Mouse (Mus musculus): ENCODE data around the gene Snrpa1.
A peak's percentile ranks its signal among the peaks of the same experiment; 100 is the strongest.

Gene Snrpa1

GRCm38 (mm10) chr7:66058703-66059102 is at the start of gene Snrpa1:
Gene Snrpa1, plus strand, starts transcription at chr7:66059003.
- no peak for DNase-seq (ENCODE audit: low read depth)

- DNase-seq (ENCODE audit: low read depth) = no peak
These were observed 48.3 kb upstream of the Snrpa1 start for GRCm38 (mm10) chr7:66010518-66010917.

GRCm38 (mm10) chr7:66027747-66028146 is 31.1 kb upstream of the Snrpa1 start:
- peak; percentile 26 for DNase-seq (ENCODE audit: low read depth)

- no peak for DNase-seq (ENCODE audit: low read depth)
These were observed 29.9 kb upstream of the Snrpa1 start for GRCm38 (mm10) chr7:66028766-66029512.

- DNase-seq (ENCODE audit: low read depth) = no peak
These were observed 22.0 kb upstream of the Snrpa1 start for GRCm38 (mm10) chr7:66036809-66037208.

GRCm38 (mm10) chr7:66038261-66038660 is 20.5 kb upstream of the Snrpa1 start:
- DNase-seq (ENCODE audit: low read depth) = no peak

- no peak for DNase-seq (ENCODE audit: low read depth)
These were observed 20.1 kb upstream of the Snrpa1 start for GRCm38 (mm10) chr7:66038730-66039129.

GRCm38 (mm10) chr7:66040026-66040814 is 18.6 kb upstream of the Snrpa1 start:
- no peak for DNase-seq (ENCODE audit: low read depth)

GRCm38 (mm10) chr7:66043552-66044459 is 15.0 kb upstream of the Snrpa1 start, which contains the start of gene Gm45213:
Gene Gm45213, plus strand, starts transcription at chr7:66043602.
- DNase-seq (ENCODE audit: low read depth) = no peak

- no peak for DNase-seq (ENCODE audit: low read depth)
These were observed 14.2 kb upstream of the Snrpa1 start for GRCm38 (mm10) chr7:66044617-66045016.

GRCm38 (mm10) chr7:66046921-66047918 is 11.6 kb upstream of the Snrpa1 start:
- no peak for DNase-seq (ENCODE audit: low read depth)

- DNase-seq (ENCODE audit: low read depth) = no peak
These were observed 10.8 kb upstream of the Snrpa1 start for GRCm38 (mm10) chr7:66047975-66048374.

GRCm38 (mm10) chr7:66048446-66049230 is 10.2 kb upstream of the Snrpa1 start:
- no peak for DNase-seq (ENCODE audit: low read depth)

- no peak for DNase-seq (ENCODE audit: low read depth)
These were observed 4.8 kb upstream of the Snrpa1 start for GRCm38 (mm10) chr7:66053946-66054483.

- DNase-seq (ENCODE audit: low read depth) = peak; percentile 80
These were observed 3.4 kb upstream of the Snrpa1 start for GRCm38 (mm10) chr7:66055356-66055755.

GRCm38 (mm10) chr7:66060066-66060956 is 1.5 kb downstream of the Snrpa1 start:
- DNase-seq (ENCODE audit: low read depth) = peak; percentile 88

- DNase-seq (ENCODE audit: low read depth) = no peak
These were observed 2.3 kb downstream of the Snrpa1 start for GRCm38 (mm10) chr7:66061057-66061456.

- peak; percentile 17 for DNase-seq (ENCODE audit: low read depth)
These were observed 17.6 kb downstream of the Snrpa1 start for GRCm38 (mm10) chr7:66076411-66076810.
